Mouse (Mus musculus) forebrain, embryonic 16.5 days (tissue): ENCODE measurements at regions not wholly inside any gene's neighbourhood (a gene's known extent, or its start where the extent isn't known, plus 50 kb on each side); places are given as distances from the start of the nearest gene placed in this dataset.

Source experiments
- ATAC-seq: fragments of 200-750 bp; cut with Nextera tagmentation; 2 replicates; pipeline ENCODE4 v1.8.0; 2017; ENCODE audit warnings: mild to moderate bottlenecking, moderate library complexity
- H3K27ac ChIP-seq: fragments of 300-500 bp; sonication (generic); 2 replicates; pipeline ENCODE4 v1.5.1; 2014; ENCODE audit warnings: low read length, control low read depth
- H3K27me3 ChIP-seq: fragments of 300-500 bp; sonication (generic); replicated peaks from 2 replicates; pipeline ENCODE4 v1.6.1; 2014; ENCODE audit warnings: low read length; ENCODE audit not compliant: control insufficient read depth, insufficient read depth
- H3K36me3 ChIP-seq: fragments of 300-500 bp; sonication (generic); 2 replicates; pipeline ENCODE4 v1.6.1; 2014; ENCODE audit not compliant: control insufficient read depth, insufficient read depth
- H3K4me1 ChIP-seq: fragments of 300-500 bp; sonication (generic); replicated peaks from 2 replicates; pipeline ENCODE4 v1.6.1; 2014; ENCODE audit warnings: low read length; ENCODE audit not compliant: control insufficient read depth, insufficient read depth
- H3K4me2 ChIP-seq: fragments of 300-500 bp; sonication (generic); 2 replicates; pipeline ENCODE4 v1.6.1; 2014; ENCODE audit warnings: mild to moderate bottlenecking, low read length, control low read depth
- H3K4me3 ChIP-seq: fragments of 300-500 bp; sonication (generic); replicated peaks from 2 replicates; pipeline ENCODE4 v1.5.1; 2014; ENCODE audit warnings: mild to moderate bottlenecking, low read length, control low read depth
- H3K9ac ChIP-seq: fragments of 300-500 bp; sonication (generic); replicated peaks from 2 replicates; pipeline ENCODE4 v1.6.1; 2014; ENCODE audit warnings: low read depth, low read length, control low read depth
- H3K9me3 ChIP-seq: fragments of 300-500 bp; sonication (generic); 2 replicates; pipeline ENCODE4 v1.6.1; 2016; ENCODE audit warnings: low read length; ENCODE audit not compliant: control insufficient read depth
- WGBS: fragments of 180-500 bp; shearing (Covaris S2); extraction: QIAGEN DNeasy Blood & Tissue Kit; methylation state at CpG from one replicate; pipeline ENCODE4 v1.1.7; 2014; 5-methylcytosine and 5-hydroxymethylcytosine counted together

DNA sequence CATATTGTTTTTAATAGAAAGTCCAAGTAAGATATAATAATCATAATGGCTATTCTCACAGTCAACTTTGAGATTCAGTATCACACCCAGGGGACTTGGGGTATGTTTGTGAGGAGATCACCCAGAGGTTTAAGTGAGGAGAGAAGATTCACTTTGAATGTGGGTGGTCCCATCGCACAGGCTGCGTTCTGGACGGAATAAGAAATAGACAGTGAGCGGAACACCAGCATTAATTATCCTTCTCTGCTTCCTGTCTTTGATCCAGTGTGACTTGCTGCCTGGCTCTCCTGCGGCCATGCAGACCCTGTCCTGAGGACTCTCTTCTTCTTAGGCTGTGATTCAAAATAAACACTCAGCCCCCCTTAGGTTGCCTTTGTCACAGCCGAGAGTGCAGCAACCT, 60.6 kb upstream of the Kras start:
- no peak overlapping the region for H3K9ac ChIP-seq
- H3K36me3 ChIP-seq = no peaks in the 10 kb centered on the region
- no peak overlapping the region for H3K4me2 ChIP-seq
- no peaks in the 10 kb centered on the region for H3K4me1 ChIP-seq
- no peak overlapping the region for H3K27ac ChIP-seq
- no peaks in the 10 kb centered on the region for H3K9me3 ChIP-seq
- H3K27me3 ChIP-seq = no peaks in the 10 kb centered on the region
- ATAC-seq = no peak
- WGBS = 39% methylated on average over 6 of the region's 6 CpGs
- no peak overlapping the region for H3K4me3 ChIP-seq

DNA sequence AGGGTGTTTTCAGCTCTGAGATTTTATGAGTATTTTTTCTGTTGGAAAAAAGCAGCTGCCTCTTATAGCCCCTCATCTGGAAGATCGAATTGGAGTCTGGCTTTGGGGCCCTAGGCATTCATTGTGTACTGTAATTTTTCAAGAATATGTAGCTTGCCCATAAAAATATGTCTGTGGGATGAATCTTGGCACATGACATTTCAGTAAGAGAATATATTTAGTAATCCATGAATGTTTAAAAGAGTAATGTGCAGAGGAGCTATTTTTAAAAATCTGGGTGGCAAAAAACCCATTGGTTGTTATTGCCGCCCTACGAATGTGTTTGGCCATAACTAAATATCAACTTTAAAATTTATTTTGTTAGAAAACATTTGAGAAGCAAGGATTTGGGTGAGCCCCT, 59.0 kb upstream of the Kras start:
- Histone ChIP-seq H3K27me3 (no peaks in the 10 kb centered on the region), H3K4me3 (no peak overlapping the region), H3K4me2 (no peak overlapping the region), H3K9ac (no peak overlapping the region), H3K4me1 (no peaks in the 10 kb centered on the region), H3K27ac (no peak overlapping the region), H3K9me3 (no peaks in the 10 kb centered on the region), H3K36me3 (no peaks in the 10 kb centered on the region)
- ATAC-seq = no peak
- 87% methylated on average over 3 of the region's 3 CpGs for WGBS

DNA sequence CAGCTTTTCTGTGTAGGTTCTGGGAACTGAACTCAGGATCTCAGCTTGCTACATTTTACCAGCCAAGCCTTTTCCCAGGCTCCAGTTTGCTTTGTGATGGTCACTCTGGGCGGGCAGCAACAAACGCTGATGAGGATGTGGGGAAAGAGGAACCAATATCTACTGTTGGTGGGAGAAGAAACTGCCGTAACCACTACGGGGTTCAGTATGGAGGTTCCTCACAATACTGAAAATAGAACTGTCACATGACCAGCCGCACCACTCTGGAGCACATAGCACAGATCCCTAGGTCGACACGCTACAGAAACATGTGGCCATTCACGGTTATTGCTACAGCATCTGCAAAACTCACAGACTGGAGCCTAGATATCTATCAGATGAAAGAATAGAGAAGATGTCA, 57.2 kb upstream of the Kras start:
- H3K27ac ChIP-seq = peak overlapping the region; percentile 60
- H3K4me1 ChIP-seq = peaks cover 9% of the 10 kb centered on the region
- no peak overlapping the region for H3K9ac ChIP-seq
- no peaks in the 10 kb centered on the region for H3K27me3 ChIP-seq
- H3K36me3 ChIP-seq = no peaks in the 10 kb centered on the region
- H3K9me3 ChIP-seq = no peaks in the 10 kb centered on the region
- 89% methylated on average over 8 of the region's 8 CpGs for WGBS
- no peak overlapping the region for H3K4me2 ChIP-seq
- H3K4me3 ChIP-seq = no peak overlapping the region
- 0 out of 2 replicates have a peak, but pooled peaks have one; percentile 34 for ATAC-seq

DNA sequence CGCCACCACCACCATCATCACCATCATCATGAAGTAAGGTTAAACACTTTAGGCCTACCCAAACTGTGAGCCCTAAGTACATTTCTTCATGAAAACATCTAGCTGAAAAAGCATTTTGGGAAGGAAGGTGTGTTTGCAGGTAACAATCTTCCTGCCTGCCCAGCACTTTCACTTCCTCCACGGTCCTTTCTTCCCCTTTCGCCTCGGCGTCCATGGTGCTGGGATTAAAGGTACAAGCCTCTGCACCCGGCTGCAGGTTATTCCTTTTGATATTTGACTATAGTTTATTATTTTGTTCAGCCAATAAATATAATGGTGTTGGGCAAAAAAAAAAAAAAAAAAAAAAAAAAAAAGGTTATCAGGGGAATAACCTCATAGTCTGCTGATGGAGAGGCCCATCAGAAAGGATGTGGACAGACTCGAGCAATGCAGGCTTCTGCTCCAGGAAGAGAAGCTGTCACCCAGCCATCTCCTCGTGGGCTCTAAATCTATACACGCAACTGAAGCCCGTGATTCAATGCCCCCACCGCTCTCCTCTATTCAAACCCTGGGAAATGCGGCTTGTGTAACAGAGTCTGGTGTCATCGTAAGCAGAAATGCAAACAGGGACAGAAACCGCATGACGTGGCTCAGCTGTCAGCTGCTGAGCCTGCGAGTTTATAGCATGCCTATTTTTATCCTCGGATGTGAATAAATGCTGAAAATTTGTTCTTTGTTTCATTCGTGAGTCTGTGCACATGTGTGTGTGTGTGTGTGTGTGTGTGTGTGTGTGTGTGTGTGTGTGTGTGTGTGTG, 56.5 kb upstream of the Kras start:
- H3K27ac ChIP-seq = peak overlapping the region; percentile 47
- H3K4me2 ChIP-seq = no peak overlapping the region
- H3K9me3 ChIP-seq = no peaks in the 10 kb centered on the region
- peak; percentile 81 for ATAC-seq
- H3K4me3 ChIP-seq = no peak overlapping the region
- H3K4me1 ChIP-seq = peaks cover 9% of the 10 kb centered on the region
- WGBS = 68% methylated on average over 18 of the region's 18 CpGs
- no peaks in the 10 kb centered on the region for H3K36me3 ChIP-seq
- H3K9ac ChIP-seq = 0 out of 2 replicates have a peak overlapping the region, but pooled peaks have one; percentile 25
- no peaks in the 10 kb centered on the region for H3K27me3 ChIP-seq

DNA sequence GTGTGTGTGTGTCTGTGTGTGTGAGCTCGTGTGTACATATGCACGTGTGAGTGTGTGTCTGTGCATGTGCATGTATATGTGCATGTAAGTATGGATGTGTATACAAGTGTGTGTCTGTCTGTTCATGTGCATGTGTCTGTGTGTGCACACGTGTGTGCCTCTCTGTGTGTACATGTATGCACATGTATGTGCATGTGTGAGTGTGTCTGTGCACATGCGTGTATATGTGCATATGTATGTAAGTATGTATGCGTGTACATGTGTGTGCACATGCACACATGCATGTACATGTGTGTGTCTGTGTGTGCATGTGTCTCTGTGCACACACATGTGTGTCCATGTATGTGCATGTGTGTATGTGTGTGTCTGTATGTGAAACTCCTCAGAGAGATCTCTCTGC, 55.6 kb upstream of the Kras start:
- no peaks in the 10 kb centered on the region for H3K36me3 ChIP-seq
- H3K27me3 ChIP-seq = no peaks in the 10 kb centered on the region
- no peak overlapping the region for H3K4me2 ChIP-seq
- H3K27ac ChIP-seq = no peak overlapping the region
- ATAC-seq = no peak
- WGBS = 94% methylated on average over 5 of the region's 5 CpGs
- peaks cover 9% of the 10 kb centered on the region for H3K4me1 ChIP-seq
- no peak overlapping the region for H3K9ac ChIP-seq
- H3K9me3 ChIP-seq = no peaks in the 10 kb centered on the region
- no peak overlapping the region for H3K4me3 ChIP-seq

DNA sequence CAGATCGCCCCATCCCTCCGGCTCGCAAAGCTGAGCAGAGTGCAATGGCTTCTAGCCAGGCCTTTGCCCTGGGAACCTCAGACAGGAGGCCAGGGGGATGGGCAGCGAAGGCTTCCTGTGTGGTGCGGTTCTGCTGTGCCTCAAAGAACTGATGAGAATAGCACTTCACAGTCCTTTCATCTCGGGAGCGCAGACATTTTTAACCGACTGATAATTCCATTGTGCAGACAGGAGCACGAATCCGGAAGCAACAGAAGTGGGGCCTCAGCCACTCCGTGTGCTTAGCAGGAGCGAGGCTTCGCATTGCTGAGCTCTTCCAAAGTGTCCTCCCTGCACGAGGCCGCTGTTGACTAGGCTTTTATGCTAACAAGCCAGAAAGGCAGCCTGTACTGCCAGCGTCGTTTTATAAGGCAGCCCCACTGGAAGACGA, 53.6 kb upstream of the Kras start:
- Histone ChIP-seq H3K4me1 (peaks cover 10% of the 10 kb centered on the region), H3K27me3 (no peaks in the 10 kb centered on the region), H3K27ac (no peak overlapping the region), H3K4me3 (no peak overlapping the region), H3K4me2 (peak overlapping the region; percentile 31), H3K9ac (peak overlapping the region; percentile 37), H3K9me3 (no peaks in the 10 kb centered on the region), H3K36me3 (no peaks in the 10 kb centered on the region)
- whole genome bisulfite sequencing = 11% methylated on average over 18 of the region's 18 CpGs
- peak; percentile 60 for ATAC-seq

DNA sequence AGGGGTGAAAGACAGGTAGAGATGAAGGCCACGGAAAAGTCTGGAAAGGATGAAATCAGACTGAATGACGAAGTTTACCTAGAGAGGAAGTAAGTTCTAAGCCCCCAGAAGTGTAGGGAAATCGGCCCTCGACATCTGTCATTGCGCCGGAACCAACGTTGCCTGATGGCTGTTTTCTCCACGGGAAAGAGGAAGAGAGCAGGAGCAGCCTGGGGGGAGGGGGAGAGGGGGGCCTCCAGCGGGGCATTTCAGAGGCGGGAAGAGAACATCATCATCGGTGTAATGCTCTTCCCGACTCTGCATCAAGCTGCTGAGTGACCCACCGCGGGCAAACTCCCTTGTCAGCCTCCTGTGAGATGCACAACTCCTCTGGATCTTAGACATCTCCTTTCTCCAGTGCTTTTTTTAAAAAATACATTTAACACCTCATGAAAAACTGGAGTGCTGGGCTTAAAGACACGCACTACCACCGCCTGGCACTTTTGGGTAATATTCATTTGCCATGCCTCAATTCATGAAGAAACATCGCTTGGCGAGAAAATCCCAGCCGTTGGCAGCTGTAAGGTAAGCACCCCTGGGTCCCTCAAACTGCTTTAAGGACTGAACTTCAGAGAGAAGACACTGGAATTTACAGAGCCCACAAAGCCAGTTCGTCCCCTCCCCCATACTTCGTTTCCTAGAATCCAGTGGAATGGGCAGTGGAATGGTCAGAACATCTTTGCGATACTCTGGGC, 53.0 kb upstream of the Kras start:
- ATAC-seq = no peak
- peak overlapping the region; percentile 31 for H3K4me2 ChIP-seq
- H3K4me3 ChIP-seq = no peak overlapping the region
- H3K27ac ChIP-seq = no peak overlapping the region
- no peaks in the 10 kb centered on the region for H3K9me3 ChIP-seq
- no peak overlapping the region for H3K9ac ChIP-seq
- H3K36me3 ChIP-seq = no peaks in the 10 kb centered on the region
- 66% methylated on average over 22 of the region's 22 CpGs for WGBS
- H3K4me1 ChIP-seq = peaks cover 10% of the 10 kb centered on the region
- H3K27me3 ChIP-seq = no peaks in the 10 kb centered on the region

DNA sequence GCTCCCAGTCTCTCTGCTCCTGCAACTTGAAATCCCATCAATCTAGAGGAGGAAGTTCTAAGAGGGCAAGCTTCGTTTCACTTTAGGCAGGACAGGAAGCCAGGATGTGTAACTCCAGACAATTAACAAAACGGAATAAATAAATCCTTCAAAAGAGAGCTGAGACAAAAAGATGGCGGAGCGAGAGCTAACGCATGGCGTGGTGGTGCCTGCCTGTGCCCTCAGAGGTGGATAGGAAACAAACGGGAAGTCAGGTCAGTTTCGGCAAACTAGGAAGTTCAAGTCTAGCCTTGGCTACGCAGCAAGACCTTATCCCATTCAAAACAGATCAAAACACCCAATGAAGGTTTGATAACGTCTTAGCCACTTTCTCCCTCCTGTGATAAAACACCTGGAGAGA, 52.1 kb upstream of the Kras start:
- H3K4me3 ChIP-seq = no peak overlapping the region
- no peak overlapping the region for H3K4me2 ChIP-seq
- no peaks in the 10 kb centered on the region for H3K9me3 ChIP-seq
- no peaks in the 10 kb centered on the region for H3K36me3 ChIP-seq
- H3K4me1 ChIP-seq = peaks cover 10% of the 10 kb centered on the region
- no peak overlapping the region for H3K27ac ChIP-seq
- 90% methylated on average over 10 of the region's 10 CpGs for WGBS
- ATAC-seq = no peak
- H3K9ac ChIP-seq = no peak overlapping the region
- no peaks in the 10 kb centered on the region for H3K27me3 ChIP-seq

DNA sequence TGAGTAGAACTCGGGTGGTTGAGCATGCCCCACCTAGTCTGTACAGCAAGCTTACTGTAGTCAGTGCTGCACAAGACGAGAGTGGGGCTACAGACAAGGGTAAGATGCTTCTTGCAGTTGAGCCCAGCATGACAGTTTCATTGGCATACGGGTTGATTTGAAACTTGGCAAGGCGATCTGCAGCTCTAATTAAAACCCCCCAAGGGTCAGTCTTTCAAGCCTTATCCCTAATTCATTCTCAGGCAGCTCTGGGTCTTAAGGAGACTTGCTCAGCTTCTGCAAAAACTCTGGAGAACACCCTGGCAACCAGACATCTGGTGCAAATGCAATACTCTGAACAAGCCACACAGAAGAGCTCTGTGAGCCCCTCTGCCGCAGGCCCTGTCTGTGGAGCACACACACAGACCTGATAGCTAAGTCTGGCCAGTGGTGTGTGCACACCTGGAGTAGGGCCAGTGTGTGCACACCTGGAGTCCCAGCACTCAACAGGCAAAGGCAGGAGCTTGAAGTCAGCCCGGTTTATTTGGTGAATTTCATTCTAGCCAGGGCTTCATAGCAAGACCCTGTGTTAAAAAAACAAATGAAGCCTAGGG, 50.3 kb upstream of the Kras start:
- H3K36me3 ChIP-seq = no peaks in the 10 kb centered on the region
- H3K9ac ChIP-seq = no peak overlapping the region
- no peak overlapping the region for H3K4me3 ChIP-seq
- no peak overlapping the region for H3K4me2 ChIP-seq
- ATAC-seq = peak; percentile 24; the same call in 1 of the 2 replicates
- no peak overlapping the region for H3K27ac ChIP-seq
- H3K9me3 ChIP-seq = no peaks in the 10 kb centered on the region
- H3K4me1 ChIP-seq = peaks cover 10% of the 10 kb centered on the region
- H3K27me3 ChIP-seq = no peaks in the 10 kb centered on the region
- 29% methylated on average over 6 of the region's 6 CpGs for WGBS
